Mouse (Mus musculus) C2C12 (cell line): Measurements from ENCODE around the gene Gpr4.

Experiments used
- CTCF ChIP-seq: IDR thresholded peaks from one replicate; pipeline ENCODE4 v1.5.1; 2011; ENCODE audit not compliant: control insufficient read depth, insufficient read depth, insufficient read length
- MAX ChIP-seq: IDR thresholded peaks from one replicate; pipeline ENCODE4 v1.6.1; 2011; ENCODE audit warnings: mild to moderate bottlenecking, control low read depth
- MYOG ChIP-seq: IDR thresholded peaks from one replicate; pipeline ENCODE4 v1.6.1; 2011; ENCODE audit not compliant: control insufficient read depth, insufficient read length; ENCODE audit errors: extremely low read depth

DNA sequence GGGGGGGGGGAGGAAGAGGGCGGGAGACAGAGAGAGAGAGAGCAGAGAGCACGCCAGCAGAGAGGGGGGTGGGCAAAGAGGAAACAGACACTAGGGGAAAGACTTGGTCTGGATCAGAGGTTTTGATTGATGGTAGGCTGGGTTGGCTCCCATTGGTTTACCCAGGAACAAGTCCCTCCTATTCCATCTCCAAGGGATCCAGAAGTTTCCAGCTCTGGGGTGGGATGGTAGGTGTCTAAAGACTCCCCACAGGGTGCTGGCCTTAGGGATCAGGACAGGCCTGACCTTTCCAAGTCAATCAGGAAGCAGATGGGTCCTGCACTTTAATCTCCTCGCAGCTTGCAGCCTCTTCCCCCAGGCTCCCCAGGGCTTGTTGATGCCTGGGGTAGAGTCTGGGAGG, 5.6 kb downstream of the Gpr4 start:
- TF ChIP-seq CTCF = no peak
- no peak for TF ChIP-seq MAX
- TF ChIP-seq MYOG = no peak
